Mouse (Mus musculus): ENCODE data around the gene Katnbl1. TPM values are rescaled to one million over a fixed set of nuclear protein-coding genes. Genes with fewer than 3 reads are reported as not detected.

Gene Katnbl1
- 9.9 and 10.7 TPM in 2 replicates for polyA plus RNA-seq (2015; fragmentation: Nextera tagmentation; extraction: Ambion mirVana)

- TF ChIP-seq EP300 (IDR thresholded peaks at IDR 0.05; ENCODE audit: low read depth), result no peak
- peak; percentile 98 for TF ChIP-seq CTCF (IDR thresholded peaks at IDR 0.05; ENCODE audit: low read depth)
- Histone ChIP-seq H3K27ac (ENCODE audit: low read depth) (peak within 1 kb of the TSS; percentile 84), H3K4me3 (ENCODE audit: low read depth, low read length) (peak within 1 kb of the TSS; percentile 96), H3K4me2 (ENCODE audit: low read depth, low read length) (peak within 1 kb of the TSS; percentile 77), H3K27me3 (ENCODE audit: insufficient read depth, low read length) (no peaks in the 10 kb centered on the region), H3K9ac (replicated peaks) (peak within 1 kb of the TSS; percentile 96), H3K36me3 (replicated peaks; ENCODE audit: insufficient read depth, low read length) (no peaks in the 10 kb centered on the region), H3K9me3 (ENCODE audit: low read length) (no peaks in the 10 kb centered on the region), H3K4me1 (ENCODE audit: insufficient read depth) (peaks cover 17% of the 10 kb centered on the region)
- DNase-seq (peak; percentile 99), ATAC-seq (peak; percentile 100)
- WGBS (ENCODE audit: insufficient replicate concordance), result under 1% methylated on average over 68 of the region's 72 CpGs
Measured at GRCm38 (mm10) chr2:112378973-112379898, at the start of gene Katnbl1. Gene Katnbl1 (plus strand): TSS chr2:112379211.

DNA sequence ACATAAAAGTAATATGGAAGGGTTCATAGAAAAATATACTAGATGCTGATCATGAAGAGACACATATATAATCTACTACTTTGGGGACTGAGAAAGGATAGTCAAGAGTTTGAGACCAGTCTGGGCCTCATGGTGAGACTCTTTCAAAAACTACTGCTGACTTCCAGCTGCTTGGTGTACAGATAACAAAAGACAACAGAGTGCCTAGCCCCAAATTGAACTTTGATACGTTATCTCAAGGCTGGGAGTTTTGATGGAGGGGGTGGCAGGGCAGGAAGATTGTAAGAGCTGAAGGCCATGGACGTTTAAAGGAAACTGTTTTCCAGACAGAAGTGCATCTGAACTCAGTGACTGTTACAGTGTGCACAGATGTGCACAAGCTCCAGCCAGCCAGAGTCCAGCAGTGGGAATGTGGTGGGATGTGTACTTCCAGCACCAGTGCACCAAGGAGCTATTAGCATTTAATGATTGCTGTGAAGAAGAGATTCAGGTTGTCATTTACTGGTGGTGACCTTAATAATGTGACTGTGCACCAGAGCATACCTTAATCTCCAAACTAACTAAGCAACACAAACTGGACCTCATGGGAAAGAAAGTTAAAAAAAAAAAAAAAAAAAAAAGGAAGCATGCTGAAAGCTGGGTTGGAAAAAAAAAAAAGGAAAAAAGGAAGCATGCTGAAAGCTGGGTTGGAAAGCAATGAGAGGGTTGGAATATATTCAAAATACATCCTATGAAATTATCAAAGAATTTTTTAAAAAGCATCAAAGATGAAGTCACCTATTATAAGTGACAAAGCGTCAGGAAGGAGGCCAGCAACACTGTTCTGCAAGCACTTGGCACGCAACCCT is 46.7 kb upstream of the Katnbl1 start:
- DNase-seq, result no peak
- no peak for TF ChIP-seq EP300 (IDR thresholded peaks at IDR 0.05; ENCODE audit: low read depth)
- TF ChIP-seq CTCF (IDR thresholded peaks at IDR 0.05; ENCODE audit: low read depth), result no peak
- H3K4me2 ChIP-seq (ENCODE audit: low read depth, low read length), result no peak overlapping the region
- 59% methylated on average over 4 of the region's 4 CpGs for WGBS (ENCODE audit: insufficient replicate concordance)
- H3K27me3 ChIP-seq (ENCODE audit: insufficient read depth, low read length), result no peaks in the 10 kb centered on the region
- H3K4me1 ChIP-seq (ENCODE audit: insufficient read depth), result peaks cover 3% of the 10 kb centered on the region
- ATAC-seq, result no peak
- H3K9me3 ChIP-seq (ENCODE audit: low read length), result no peaks in the 10 kb centered on the region
- peaks cover 26% of the 10 kb centered on the region for H3K36me3 ChIP-seq (replicated peaks; ENCODE audit: insufficient read depth, low read length)
- H3K27ac ChIP-seq (ENCODE audit: low read depth), result no peak overlapping the region
- no peak overlapping the region for H3K4me3 ChIP-seq (ENCODE audit: low read depth, low read length)
- H3K9ac ChIP-seq (replicated peaks), result no peak overlapping the region

GRCm38 (mm10) chr2:112337211-112337610 is 41.8 kb upstream of the Katnbl1 start:
- Histone ChIP-seq H3K9me3 (ENCODE audit: low read length) (no peaks in the 10 kb centered on the region), H3K9ac (replicated peaks) (no peak overlapping the region), H3K36me3 (replicated peaks; ENCODE audit: insufficient read depth, low read length) (peaks cover 60% of the 10 kb centered on the region), H3K4me3 (ENCODE audit: low read depth, low read length) (no peak overlapping the region), H3K27me3 (ENCODE audit: insufficient read depth, low read length) (no peaks in the 10 kb centered on the region), H3K27ac (ENCODE audit: low read depth) (no peak overlapping the region), H3K4me1 (ENCODE audit: insufficient read depth) (peaks cover 1% of the 10 kb centered on the region), H3K4me2 (ENCODE audit: low read depth, low read length) (no peak overlapping the region)
- no peak for ATAC-seq
- DNase-seq, result no peak
- TF ChIP-seq EP300 (IDR thresholded peaks at IDR 0.05; ENCODE audit: low read depth) (no peak), CTCF (IDR thresholded peaks at IDR 0.05; ENCODE audit: low read depth) (no peak)
- WGBS (ENCODE audit: insufficient replicate concordance), result 88% methylated on average over 6 of the region's 6 CpGs

DNA sequence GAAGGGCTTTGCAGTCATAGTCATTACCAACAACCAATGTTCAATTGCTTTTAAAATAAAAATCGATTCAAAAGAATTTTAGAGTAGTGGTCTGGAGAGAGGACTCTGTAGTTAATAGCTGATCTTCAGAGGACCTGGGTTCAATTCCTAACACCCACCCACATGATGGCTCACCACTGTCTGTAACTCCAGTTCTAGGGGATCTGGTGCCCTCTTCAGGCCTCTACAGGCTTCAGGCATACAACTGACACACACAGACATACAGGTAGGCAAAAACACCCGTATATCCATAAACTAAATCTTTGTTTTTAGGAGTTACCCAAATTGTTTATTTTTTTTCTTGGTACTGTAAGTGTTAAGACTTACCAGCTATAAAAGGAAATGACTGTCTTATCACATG is 39.3 kb upstream of the Katnbl1 start:
- no peak overlapping the region for H3K9ac ChIP-seq (replicated peaks)
- H3K9me3 ChIP-seq (ENCODE audit: low read length), result no peaks in the 10 kb centered on the region
- H3K27me3 ChIP-seq (ENCODE audit: insufficient read depth, low read length), result no peaks in the 10 kb centered on the region
- no peak overlapping the region for H3K4me2 ChIP-seq (ENCODE audit: low read depth, low read length)
- WGBS (ENCODE audit: insufficient replicate concordance), result 82% methylated on average over 2 of the region's 2 CpGs
- DNase-seq, result no peak
- ATAC-seq, result no peak
- H3K27ac ChIP-seq (ENCODE audit: low read depth), result no peak overlapping the region
- peaks cover 60% of the 10 kb centered on the region for H3K36me3 ChIP-seq (replicated peaks; ENCODE audit: insufficient read depth, low read length)
- TF ChIP-seq CTCF (IDR thresholded peaks at IDR 0.05; ENCODE audit: low read depth) (peak; percentile 53), EP300 (IDR thresholded peaks at IDR 0.05; ENCODE audit: low read depth) (no peak)
- H3K4me3 ChIP-seq (ENCODE audit: low read depth, low read length), result no peak overlapping the region
- H3K4me1 ChIP-seq (ENCODE audit: insufficient read depth), result no peaks in the 10 kb centered on the region

DNA sequence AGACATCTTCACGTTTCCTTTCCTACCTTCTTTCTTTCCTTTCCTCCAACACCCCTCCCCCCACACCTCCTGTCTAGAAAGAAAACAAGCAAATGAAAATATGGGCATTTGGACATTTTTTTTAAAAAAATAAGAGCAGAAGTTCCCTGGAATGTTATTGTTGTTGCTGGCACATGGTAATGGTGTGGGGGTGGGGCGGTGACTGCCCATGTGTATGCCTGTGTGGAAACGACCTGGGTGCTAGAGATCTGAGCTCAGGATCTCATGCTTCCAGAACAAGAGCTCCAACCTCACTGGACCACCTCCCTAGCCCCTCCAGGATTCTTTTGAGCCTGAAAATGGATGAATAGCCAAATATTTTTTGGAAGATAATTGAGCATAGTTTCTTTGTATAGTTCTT is 37.9 kb upstream of the Katnbl1 start:
- no peak overlapping the region for H3K4me3 ChIP-seq (ENCODE audit: low read depth, low read length)
- no peaks in the 10 kb centered on the region for H3K27me3 ChIP-seq (ENCODE audit: insufficient read depth, low read length)
- no peak overlapping the region for H3K4me2 ChIP-seq (ENCODE audit: low read depth, low read length)
- DNase-seq, result no peak
- H3K36me3 ChIP-seq (replicated peaks; ENCODE audit: insufficient read depth, low read length), result peaks cover 57% of the 10 kb centered on the region
- TF ChIP-seq CTCF (IDR thresholded peaks at IDR 0.05; ENCODE audit: low read depth) (no peak), EP300 (IDR thresholded peaks at IDR 0.05; ENCODE audit: low read depth) (no peak)
- WGBS (ENCODE audit: insufficient replicate concordance), result 70% methylated on average over 3 of the region's 3 CpGs
- no peaks in the 10 kb centered on the region for H3K4me1 ChIP-seq (ENCODE audit: insufficient read depth)
- H3K9ac ChIP-seq (replicated peaks), result no peak overlapping the region
- H3K9me3 ChIP-seq (ENCODE audit: low read length), result no peaks in the 10 kb centered on the region
- H3K27ac ChIP-seq (ENCODE audit: low read depth), result no peak overlapping the region
- no peak for ATAC-seq

GRCm38 (mm10) chr2:112348246-112348645 is 30.8 kb upstream of the Katnbl1 start:
- no peak for ATAC-seq
- Histone ChIP-seq H3K4me1 (ENCODE audit: insufficient read depth) (no peaks in the 10 kb centered on the region), H3K9ac (replicated peaks) (no peak overlapping the region), H3K36me3 (replicated peaks; ENCODE audit: insufficient read depth, low read length) (peaks cover 62% of the 10 kb centered on the region), H3K27ac (ENCODE audit: low read depth) (no peak overlapping the region), H3K4me3 (ENCODE audit: low read depth, low read length) (no peak overlapping the region), H3K9me3 (ENCODE audit: low read length) (no peaks in the 10 kb centered on the region), H3K4me2 (ENCODE audit: low read depth, low read length) (no peak overlapping the region), H3K27me3 (ENCODE audit: insufficient read depth, low read length) (no peaks in the 10 kb centered on the region)
- TF ChIP-seq CTCF (IDR thresholded peaks at IDR 0.05; ENCODE audit: low read depth) (no peak), EP300 (IDR thresholded peaks at IDR 0.05; ENCODE audit: low read depth) (no peak)
- WGBS (ENCODE audit: insufficient replicate concordance), result 76% methylated on average over 3 of the region's 3 CpGs
- no peak for DNase-seq

Measured in liver, postnatal 0 days (tissue).